Mouse (Mus musculus): Measurements from ENCODE around the gene Ccdc40.

DNA sequence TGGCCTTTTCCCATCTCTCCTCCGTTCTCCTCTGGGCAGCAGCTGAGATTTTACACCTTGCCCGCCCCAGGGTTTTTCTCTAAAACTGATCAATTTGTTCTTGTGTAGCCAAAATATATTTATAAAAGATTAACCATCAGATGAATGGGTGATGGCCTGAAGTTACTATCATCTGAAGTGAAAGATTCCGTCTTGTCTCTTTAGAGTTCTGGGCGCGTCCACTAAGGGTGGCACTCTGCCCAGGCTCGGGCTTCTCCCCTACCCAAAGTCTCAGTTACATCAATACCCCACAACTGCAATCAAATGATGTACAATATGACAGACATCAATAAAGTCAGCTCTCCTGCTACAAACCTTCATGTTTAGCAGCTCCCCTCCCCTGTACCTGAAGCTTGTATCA is 3.4 kb upstream of the Ccdc40 start:
- TF ChIP-seq POLR2A (IDR thresholded peaks at IDR 0.05; ENCODE audit: borderline replicate concordance, low read depth, low read length) (no peak), CTCF (IDR thresholded peaks at IDR 0.05; ENCODE audit: low read depth, low read length) (no peak)

Data from bone marrow macrophage, adult 2 months (primary cell).